Mouse (Mus musculus): ENCODE data around the gene Gjb5. TPM values are rescaled to one million over a fixed set of nuclear protein-coding genes. Genes with fewer than 3 reads are reported as not detected.

Gene Gjb5
- polyA plus RNA-seq, 1 experiment from 2014 or later: 0.42 TPM

GRCm38 (mm10) chr4:127306915-127307314 lies 51.1 kb downstream of the Gjb5 start:
- no peak overlapping the region for H3K4me3 ChIP-seq (ENCODE audit: low read depth, low read length)
- no peak overlapping the region for H3K9ac ChIP-seq (ENCODE audit: low read length)
- H3K27me3 ChIP-seq (ENCODE audit: control insufficient read depth, insufficient read depth, low read length): no peaks in the 10 kb centered on the region; the same call in 1 of the 2 replicates
- 72% methylated on average over 2 of the region's 2 CpGs for WGBS
- no peak overlapping the region for H3K4me2 ChIP-seq
- H3K36me3 ChIP-seq (ENCODE audit: control insufficient read depth, insufficient read depth, low read length): no peaks in the 10 kb centered on the region
- H3K4me1 ChIP-seq (ENCODE audit: control insufficient read depth, insufficient read depth, low read length): no peaks in the 10 kb centered on the region
- ATAC-seq (ENCODE audit: low FRiP score) (no peak), DNase-seq (ENCODE audit: low spot score, missing footprints) (no peak)
- no peaks in the 10 kb centered on the region for H3K9me3 ChIP-seq (ENCODE audit: control insufficient read depth, low read length)
- no peak overlapping the region for H3K27ac ChIP-seq (ENCODE audit: low read depth, low read length)

Other genes starting within 250 kb of the Gjb5 start
- 14.3 and 16.0 TPM in 2 replicates for gene Tmem35b, start 234.5 kb downstream of the Gjb5 start, polyA plus RNA-seq (2014; fragmentation: Nextera tagmentation; extraction: Ambion mirVana)
- gene Dlgap3, start 189.0 kb downstream of the Gjb5 start, polyA plus RNA-seq (2014; fragmentation: Nextera tagmentation; extraction: Ambion mirVana): 4.0 and 4.4 TPM in 2 replicates
- gene Smim12, start 114.4 kb downstream of the Gjb5 start, polyA plus RNA-seq (2014; fragmentation: Nextera tagmentation; extraction: Ambion mirVana): 54.5 and 60.0 TPM in 2 replicates
- 18.3 and 20.1 TPM in 2 replicates for gene Gja4, start 44.1 kb downstream of the Gjb5 start, polyA plus RNA-seq (2014; fragmentation: Nextera tagmentation; extraction: Ambion mirVana)
- gene Gjb3, start 27.3 kb downstream of the Gjb5 start, polyA plus RNA-seq (2014; fragmentation: Nextera tagmentation; extraction: Ambion mirVana): 0.65 and 0.75 TPM in 2 replicates
- 0.10 TPM in 1 of 2 replicates, not detected in the other for gene Gjb4, start 4.1 kb downstream of the Gjb5 start, polyA plus RNA-seq (2014; fragmentation: Nextera tagmentation; extraction: Ambion mirVana)